Mouse (Mus musculus) erythroblast, adult 5-6 weeks (primary cell): ENCODE results near the gene Vasn. TPM values are rescaled to one million over a fixed set of nuclear protein-coding genes. Genes with fewer than 3 reads are reported as not detected.

ENCODE experiments used
- total RNA-seq, 2 experiments: library from RNA; stranded (forward) in 1 of 2; stranded (reverse) in 1 of 2; fragments of 150-400 nt in 1 of 2; fragments of 200-764, 138-1000 nt in 1 of 2; gene quantifications; 2 replicates each; pipeline versions ENCODE4 v1.2.3 to v1.2.4; 2015 to 2017; ENCODE audit warnings: low replicate concordance in 2 of 2

The Vasn gene
- total RNA-seq, 2 experiments from 2014 or later = not detected

Other genes starting within 250 kb of the Vasn start
- gene Adcy9, start 219.4 kb upstream of the Vasn start, total RNA-seq (2015; ENCODE audit: low replicate concordance) = 0.19 and 1.5 TPM in 2 replicates
- 1.2 and 3.1 TPM in 2 replicates for gene Adcy9, start 219.4 kb upstream of the Vasn start, total RNA-seq (2017; ENCODE audit: low replicate concordance)
- 1.0 and 1.3 TPM in 2 replicates for gene Srl, start 98.1 kb upstream of the Vasn start, total RNA-seq (2015; ENCODE audit: low replicate concordance)
- gene Srl, start 98.1 kb upstream of the Vasn start, total RNA-seq (2017; ENCODE audit: low replicate concordance) = 1.3 and 10.3 TPM in 2 replicates
- 3.1 and 14.4 TPM in 2 replicates for gene Tfap4, start 80.1 kb upstream of the Vasn start, total RNA-seq (2015; ENCODE audit: low replicate concordance)
- 4.6 and 5.9 TPM in 2 replicates for gene Tfap4, start 80.1 kb upstream of the Vasn start, total RNA-seq (2017; ENCODE audit: low replicate concordance)
- not detected in 2 replicates for gene Glis2, start 45.2 kb upstream of the Vasn start, total RNA-seq (2015; ENCODE audit: low replicate concordance)
- gene Glis2, start 45.2 kb upstream of the Vasn start, total RNA-seq (2017; ENCODE audit: low replicate concordance) = not detected in 2 replicates
- 3.3 and 10.6 TPM in 2 replicates for gene Pam16, start 15.0 kb upstream of the Vasn start, total RNA-seq (2015; ENCODE audit: low replicate concordance)
- 7.9 and 11.6 TPM in 2 replicates for gene Pam16, start 15.0 kb upstream of the Vasn start, total RNA-seq (2017; ENCODE audit: low replicate concordance)
- gene Dnaja3, start within 50 bp of the Vasn start, total RNA-seq (2015; ENCODE audit: low replicate concordance) = 4.8 and 6.9 TPM in 2 replicates
- 9.5 and 10.9 TPM in 2 replicates for gene Dnaja3, start within 50 bp of the Vasn start, total RNA-seq (2017; ENCODE audit: low replicate concordance)
- 14.6 and 24.2 TPM in 2 replicates for gene Coro7, start 39.8 kb downstream of the Vasn start, total RNA-seq (2015; ENCODE audit: low replicate concordance)
- 5.3 and 9.6 TPM in 2 replicates for gene Coro7, start 39.8 kb downstream of the Vasn start, total RNA-seq (2017; ENCODE audit: low replicate concordance)
- gene Nmral1, start 79.4 kb downstream of the Vasn start, total RNA-seq (2015; ENCODE audit: low replicate concordance) = 4.6 and 14.4 TPM in 2 replicates
- gene Nmral1, start 79.4 kb downstream of the Vasn start, total RNA-seq (2017; ENCODE audit: low replicate concordance) = 10.6 and 16.4 TPM in 2 replicates
- 13.3 and 22.6 TPM in 2 replicates for gene Hmox2, start 86.4 kb downstream of the Vasn start, total RNA-seq (2015; ENCODE audit: low replicate concordance)
- 15.4 and 18.8 TPM in 2 replicates for gene Hmox2, start 86.4 kb downstream of the Vasn start, total RNA-seq (2017; ENCODE audit: low replicate concordance)
- gene Cdip1, start 150.4 kb downstream of the Vasn start, total RNA-seq (2015; ENCODE audit: low replicate concordance) = 2.5 and 4.0 TPM in 2 replicates
- gene Cdip1, start 150.4 kb downstream of the Vasn start, total RNA-seq (2017; ENCODE audit: low replicate concordance) = 2.1 and 3.2 TPM in 2 replicates
- gene 4930562C15Rik, start 195.5 kb downstream of the Vasn start, total RNA-seq (2015; ENCODE audit: low replicate concordance) = not detected in 2 replicates
- gene 4930562C15Rik, start 195.5 kb downstream of the Vasn start, total RNA-seq (2017; ENCODE audit: low replicate concordance) = 0.42 TPM in 1 of 2 replicates, not detected in the other
- gene Ubald1, start 240.4 kb downstream of the Vasn start, total RNA-seq (2015; ENCODE audit: low replicate concordance) = 26.8 and 39.6 TPM in 2 replicates
- gene Ubald1, start 240.4 kb downstream of the Vasn start, total RNA-seq (2017; ENCODE audit: low replicate concordance) = 9.5 and 18.3 TPM in 2 replicates
- 5.9 and 6.5 TPM in 2 replicates for gene Mgrn1, start 246.3 kb downstream of the Vasn start, total RNA-seq (2015; ENCODE audit: low replicate concordance)
- gene Mgrn1, start 246.3 kb downstream of the Vasn start, total RNA-seq (2017; ENCODE audit: low replicate concordance) = 2.0 and 3.3 TPM in 2 replicates